In genomic region chr8:45763690-45764342, GRCm38 (mm10) we compare ENCODE assay signal across 8 mouse cellular contexts.
DNase-seq lines count a peak whose midpoint lies in the region; ATAC-seq and TF ChIP-seq lines count a peak whose summit lies in the region.

No protein-coding gene starts in this region.

- H3K4me3 ChIP-seq in limb, embryonic 12.5 days (replicated peaks), result no peak overlapping the region
- no peak overlapping the region for H3K4me3 ChIP-seq in limb, embryonic 10.5 days
- H3K4me3 ChIP-seq in limb, embryonic 14.5 days (replicated peaks; ENCODE audit: low read length), result peak overlapping the region; percentile 11; the same call in 1 of the 2 replicates

- no peaks in the 10 kb centered on the region for H3K27me3 ChIP-seq in limb, embryonic 12.5 days
- 0 out of 2 replicates have a peak, but pooled peaks cover 3% of the 10 kb centered on the region for H3K27me3 ChIP-seq in limb, embryonic 10.5 days (ENCODE audit: low read depth, poor library complexity, severe bottlenecking)
- no peaks in the 10 kb centered on the region for H3K27me3 ChIP-seq in limb, embryonic 14.5 days (ENCODE audit: control insufficient read depth, insufficient read depth, low read length)

- H3K9ac ChIP-seq in limb, embryonic 12.5 days (replicated peaks), result no peak overlapping the region
- no peak overlapping the region for H3K9ac ChIP-seq in limb, embryonic 14.5 days (ENCODE audit: low read depth, low read length, severe bottlenecking)

- DNase-seq in limb, embryonic 10.5 days (ENCODE audit: low spot score), result no peak
- DNase-seq in adrenal gland, postnatal 25 days, result peak; percentile 57
- DNase-seq in gastrocnemius, postnatal 25 days, result peak; percentile 18
- peak; percentile 43 for DNase-seq in limb, embryonic 14.5 days (ENCODE audit: low spot score)
- no peak for DNase-seq in retina, embryonic 14.5 days (ENCODE audit: low spot score)
- no peak for DNase-seq in left cerebral cortex, postnatal 36 days (ENCODE audit: low spot score in 2 of 2)

- TF ChIP-seq POLR2A in limb, embryonic 14.5 days (IDR thresholded peaks at IDR 0.05; ENCODE audit: borderline replicate concordance, extremely low read depth, insufficient read depth, insufficient read length), result no peak

- no peak for ATAC-seq in limb, embryonic 12.5 days (ENCODE audit: insufficient number of reproducible peaks, insufficient read depth, low FRiP score, low TSS enrichment, low read depth)
- ATAC-seq in limb, embryonic 14.5 days (ENCODE audit: low FRiP score, low read depth), result no peak
- ATAC-seq in monocyte, adult 5-6 weeks (replicated peaks; ENCODE audit: insufficient number of reproducible peaks, low FRiP score, low TSS enrichment, poor library complexity, severe bottlenecking), result no peak

- H3K9me3 ChIP-seq in limb, embryonic 12.5 days, result no peaks in the 10 kb centered on the region
- H3K9me3 ChIP-seq in limb, embryonic 10.5 days (replicated peaks), result no peaks in the 10 kb centered on the region
- no peaks in the 10 kb centered on the region for H3K9me3 ChIP-seq in limb, embryonic 14.5 days (ENCODE audit: control insufficient read depth, low read length)

- intact Hi-C loops in left cerebral cortex, postnatal 36 days (cut with DNase I), result no loop called here

- peaks cover 19% of the 10 kb centered on the region for H3K4me1 ChIP-seq in limb, embryonic 12.5 days (replicated peaks)
- no peaks in the 10 kb centered on the region for H3K4me1 ChIP-seq in limb, embryonic 10.5 days
- peaks cover 18% of the 10 kb centered on the region for H3K4me1 ChIP-seq in limb, embryonic 14.5 days (ENCODE audit: control insufficient read depth, insufficient read depth, low read length)

- H3K27ac ChIP-seq in limb, embryonic 12.5 days, result peak overlapping the region; percentile 45; the same call in 1 of the 2 replicates
- H3K27ac ChIP-seq in limb, embryonic 10.5 days, result no peak overlapping the region
- H3K27ac ChIP-seq in limb, embryonic 14.5 days (replicated peaks; ENCODE audit: low read depth, low read length), result peak overlapping the region; percentile 52; the same call in 1 of the 2 replicates

- H3K36me3 ChIP-seq in limb, embryonic 12.5 days, result no peaks in the 10 kb centered on the region
- H3K36me3 ChIP-seq in limb, embryonic 10.5 days, result no peaks in the 10 kb centered on the region; the same call in 1 of the 2 replicates
- 0 out of 2 replicates have a peak, but pooled peaks cover 4% of the 10 kb centered on the region for H3K36me3 ChIP-seq in limb, embryonic 14.5 days (ENCODE audit: control insufficient read depth, insufficient read depth, low read length)

- H3K4me2 ChIP-seq in limb, embryonic 12.5 days, result 0 out of 2 replicates have a peak overlapping the region, but pooled peaks have one; percentile 19
- peak overlapping the region; percentile 10; the same call in 1 of the 2 replicates for H3K4me2 ChIP-seq in limb, embryonic 14.5 days (replicated peaks; ENCODE audit: low read depth, low read length, severe bottlenecking)

- 38% methylated on average over 11 of the region's 11 CpGs for WGBS in limb, embryonic 12.5 days
- 45% methylated on average over 11 of the region's 11 CpGs for WGBS in limb, embryonic 10.5 days
- WGBS in limb, embryonic 14.5 days, result 35% methylated on average over 11 of the region's 11 CpGs

Comparison
In these comparisons a context has a peak if more than half of its experiments do, and no peak if none do; other contexts are left out.
1. DNase-seq: peak in adrenal gland, postnatal 25 days (single experiment), gastrocnemius, postnatal 25 days (single experiment) and limb, embryonic 14.5 days (single experiment); none in limb, embryonic 10.5 days (single experiment), retina, embryonic 14.5 days (single experiment) and left cerebral cortex, postnatal 36 days (0 of 2).